Mouse (Mus musculus) liver, adult 2 months (tissue): ENCODE data around the gene Zfp446.

Source experiments
- CTCF ChIP-seq: fragments of 200-500 bp; IDR thresholded peaks from 2 replicates; pipeline ENCODE4 v1.5.1; 2011; ENCODE audit warnings: low read depth, low read length, control low read depth
- POLR2A ChIP-seq: fragments of 200-500 bp; IDR thresholded peaks from 2 replicates; pipeline ENCODE4 v1.6.1; 2011; ENCODE audit warnings: low read length, control low read depth; ENCODE audit not compliant: insufficient read depth; ENCODE audit errors: extremely low read depth

- no peak for TF ChIP-seq CTCF
- TF ChIP-seq POLR2A, result no peak
These were observed 36.0 kb downstream of the Zfp446 start for GRCm38 (mm10) chr7:13013671-13014070.
